Mouse (Mus musculus) hindbrain, embryonic 11.5 days (tissue): ENCODE measurements around the gene Hmgn2. TPM values are rescaled to one million over a fixed set of nuclear protein-coding genes. Genes with fewer than 3 reads are reported as not detected.

Source experiments
- ATAC-seq: fragments of 200-750 bp; cut with Nextera tagmentation; 2 replicates; pipeline ENCODE4 v1.8.0; 2017; ENCODE audit warnings: mild to moderate bottlenecking, moderate TSS enrichment, moderate library complexity; ENCODE audit not compliant: low FRiP score
- DNase-seq: peaks from one replicate; pipeline ENCODE4 v3.0.0-alpha.2; 2015; ENCODE audit warnings: low spot score
- H3K27ac ChIP-seq: fragments of 300-500 bp; sonication (generic); 2 replicates; pipeline ENCODE4 v1.5.1; 2014; ENCODE audit warnings: mild to moderate bottlenecking, low read depth, low read length
- H3K27me3 ChIP-seq: fragments of 300-500 bp; sonication (generic); 2 replicates; pipeline ENCODE4 v1.6.1; 2014; ENCODE audit warnings: mild to moderate bottlenecking, low read length, moderate library complexity, mixed read lengths; ENCODE audit not compliant: control insufficient read depth, insufficient read depth
- H3K36me3 ChIP-seq: fragments of 300-500 bp; sonication (generic); 2 replicates; pipeline ENCODE4 v1.6.1; 2014; ENCODE audit warnings: mild to moderate bottlenecking, low read length, moderate library complexity, mixed read lengths; ENCODE audit not compliant: control insufficient read depth, insufficient read depth
- H3K4me1 ChIP-seq: fragments of 300-500 bp; sonication (generic); replicated peaks from 2 replicates; pipeline ENCODE4 v1.6.1; 2014; ENCODE audit warnings: low read length, mixed read lengths; ENCODE audit not compliant: control insufficient read depth, insufficient read depth
- H3K4me2 ChIP-seq: fragments of 300-500 bp; sonication (generic); replicated peaks from 2 replicates; pipeline ENCODE4 v1.6.1; 2014; ENCODE audit warnings: mild to moderate bottlenecking, low read depth, low read length
- H3K4me3 ChIP-seq: fragments of 300-500 bp; sonication (generic); 2 replicates; pipeline ENCODE4 v1.5.1; 2014; ENCODE audit warnings: low read depth, low read length
- H3K9ac ChIP-seq: fragments of 300-500 bp; sonication (generic); 2 replicates; pipeline ENCODE4 v1.6.1; 2014; ENCODE audit warnings: low read depth, low read length
- H3K9me3 ChIP-seq: fragments of 300-500 bp; sonication (generic); 2 replicates; pipeline ENCODE4 v1.6.1; 2016; ENCODE audit warnings: low read length; ENCODE audit not compliant: control insufficient read depth
- WGBS: fragments of 180-500 bp; shearing (Covaris S2); extraction: QIAGEN DNeasy Blood & Tissue Kit; methylation state at CpG from one replicate; pipeline ENCODE4 v1.1.7; 2014; 5-methylcytosine and 5-hydroxymethylcytosine counted together
- polyA plus RNA-seq: library from polyadenylated mRNA; unstranded; fragments of >200 nt; fragmentation: Nextera tagmentation; extraction: Ambion mirVana; gene quantifications from 2 replicates; pipeline ENCODE4 v1.2.1, GENCODE M21; 2014

The Hmgn2 gene
- polyA plus RNA-seq, 1 experiment from 2014 or later, result 3,330 TPM

DNA sequence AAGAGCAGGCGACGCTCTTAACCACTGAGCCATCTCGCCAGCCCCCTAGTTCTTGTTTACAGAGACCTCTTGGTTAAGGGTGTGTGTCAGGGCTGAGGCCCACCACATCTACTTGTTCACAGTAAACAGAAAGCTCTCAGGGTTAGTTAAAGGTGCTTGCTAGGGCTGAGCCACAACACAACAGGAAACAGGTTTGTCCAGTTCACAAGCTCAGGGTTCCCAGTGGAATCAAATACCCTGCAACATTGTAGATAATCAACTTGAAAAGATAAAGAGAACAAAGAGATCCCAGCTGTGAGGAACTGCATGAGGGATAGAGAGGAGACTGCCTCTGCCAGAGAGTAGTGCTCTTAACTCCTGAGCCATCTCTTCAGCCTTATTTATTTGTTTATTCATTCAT, 38.4 kb upstream of the Hmgn2 start:
- Histone ChIP-seq H3K27ac (no peak overlapping the region), H3K36me3 (no peaks in the 10 kb centered on the region), H3K27me3 (no peaks in the 10 kb centered on the region), H3K9ac (no peak overlapping the region), H3K4me2 (no peak overlapping the region), H3K9me3 (no peaks in the 10 kb centered on the region), H3K4me1 (0 out of 2 replicates have a peak, but pooled peaks cover 4% of the 10 kb centered on the region), H3K4me3 (no peak overlapping the region)
- WGBS, result 96% methylated on average over 3 of the region's 3 CpGs
- DNase-seq, result no peak
- ATAC-seq, result no peak

DNA sequence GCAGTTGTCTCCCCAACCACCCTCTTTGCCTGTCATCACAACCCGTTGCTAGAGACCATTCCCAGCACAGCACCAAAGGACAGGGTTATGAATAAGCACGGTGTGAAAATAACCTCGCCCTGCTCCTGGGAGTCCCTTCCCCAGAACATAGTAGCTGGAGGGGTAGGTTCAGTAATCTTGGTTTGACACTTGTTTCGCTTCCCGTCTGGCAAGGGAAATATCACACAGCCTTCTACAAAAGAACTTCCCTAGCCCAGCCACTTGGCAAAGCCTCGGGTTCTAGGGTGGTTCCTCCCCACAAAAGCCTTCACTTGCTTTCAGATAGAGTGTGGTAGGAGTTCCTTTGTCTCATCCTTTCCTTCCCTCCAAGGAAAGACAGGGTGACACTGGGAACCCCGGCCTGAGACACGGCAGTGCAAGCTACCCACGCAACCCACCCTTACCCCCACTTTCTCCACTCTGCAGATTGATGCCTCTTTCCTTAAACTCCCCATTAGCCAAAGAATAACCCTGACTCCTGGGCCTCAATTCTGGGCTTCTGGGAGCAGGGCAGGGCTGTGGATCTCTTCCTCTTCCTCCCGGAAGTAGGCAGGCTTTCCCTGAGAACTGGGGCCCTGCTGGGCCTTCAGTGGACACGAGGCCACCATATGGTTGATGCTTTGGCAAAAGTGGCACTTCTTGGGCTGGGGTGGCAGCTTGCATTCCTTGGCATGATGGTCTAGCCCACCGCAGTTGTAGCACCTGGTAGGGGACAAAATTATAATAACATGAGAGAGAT, 37.3 kb upstream of the Hmgn2 start:
- WGBS, result 89% methylated on average over 12 of the region's 12 CpGs
- ATAC-seq (no peak), DNase-seq (no peak)
- Histone ChIP-seq H3K4me2 (no peak overlapping the region), H3K4me1 (no peaks in the 10 kb centered on the region), H3K4me3 (no peak overlapping the region), H3K9ac (no peak overlapping the region), H3K36me3 (no peaks in the 10 kb centered on the region), H3K27me3 (no peaks in the 10 kb centered on the region), H3K27ac (no peak overlapping the region), H3K9me3 (no peaks in the 10 kb centered on the region)

DNA sequence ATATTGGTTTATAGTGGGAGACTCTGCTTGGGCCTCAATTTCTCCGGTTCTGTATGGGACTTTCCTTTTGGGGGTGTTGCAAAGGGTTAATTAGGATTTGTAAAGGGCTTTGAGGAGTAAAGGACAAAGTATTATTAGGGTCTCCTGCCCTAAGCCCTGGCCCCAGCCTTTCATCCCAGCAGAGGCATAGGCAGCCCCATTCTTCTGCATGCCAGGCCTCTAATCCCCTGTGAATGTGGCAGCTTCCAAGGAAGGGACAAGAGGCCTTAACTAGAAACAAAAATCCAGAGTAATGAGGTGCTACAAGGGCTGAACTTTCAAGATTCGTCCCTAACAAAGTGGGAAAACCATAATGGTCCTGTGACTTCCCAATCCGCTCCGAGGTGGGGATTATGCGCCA, 34.5 kb upstream of the Hmgn2 start:
- no peak overlapping the region for H3K27ac ChIP-seq
- H3K36me3 ChIP-seq, result no peaks in the 10 kb centered on the region
- no peaks in the 10 kb centered on the region for H3K4me1 ChIP-seq
- no peaks in the 10 kb centered on the region for H3K9me3 ChIP-seq
- no peak overlapping the region for H3K4me3 ChIP-seq
- DNase-seq, result no peak
- H3K27me3 ChIP-seq, result no peaks in the 10 kb centered on the region
- 60% methylated on average over 5 of the region's 5 CpGs for WGBS
- H3K9ac ChIP-seq, result no peak overlapping the region
- no peak for ATAC-seq
- H3K4me2 ChIP-seq, result no peak overlapping the region

DNA sequence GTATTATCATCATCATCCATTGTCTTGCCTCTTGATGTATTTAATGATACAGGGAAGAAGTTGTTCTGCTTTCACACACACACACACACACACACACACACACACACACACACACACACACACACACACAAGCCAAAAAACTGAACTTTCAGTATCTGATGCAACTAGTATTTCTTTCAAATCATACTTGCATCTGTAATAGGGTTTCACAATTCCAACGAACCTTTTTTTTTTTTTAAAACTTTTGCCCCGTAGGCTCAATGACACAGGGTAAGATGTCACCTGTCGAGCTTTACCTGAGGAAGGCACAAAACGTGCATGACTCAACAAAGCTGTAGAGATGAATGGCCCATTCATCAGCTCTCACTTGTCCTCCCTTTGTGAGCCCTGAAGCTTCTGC, 33.8 kb upstream of the Hmgn2 start:
- Histone ChIP-seq H3K36me3 (no peaks in the 10 kb centered on the region), H3K4me1 (no peaks in the 10 kb centered on the region), H3K27me3 (no peaks in the 10 kb centered on the region), H3K4me3 (no peak overlapping the region), H3K9me3 (no peaks in the 10 kb centered on the region), H3K4me2 (no peak overlapping the region), H3K9ac (no peak overlapping the region), H3K27ac (no peak overlapping the region)
- WGBS, result 58% methylated on average over 4 of the region's 4 CpGs
- no peak for ATAC-seq
- no peak for DNase-seq

DNA sequence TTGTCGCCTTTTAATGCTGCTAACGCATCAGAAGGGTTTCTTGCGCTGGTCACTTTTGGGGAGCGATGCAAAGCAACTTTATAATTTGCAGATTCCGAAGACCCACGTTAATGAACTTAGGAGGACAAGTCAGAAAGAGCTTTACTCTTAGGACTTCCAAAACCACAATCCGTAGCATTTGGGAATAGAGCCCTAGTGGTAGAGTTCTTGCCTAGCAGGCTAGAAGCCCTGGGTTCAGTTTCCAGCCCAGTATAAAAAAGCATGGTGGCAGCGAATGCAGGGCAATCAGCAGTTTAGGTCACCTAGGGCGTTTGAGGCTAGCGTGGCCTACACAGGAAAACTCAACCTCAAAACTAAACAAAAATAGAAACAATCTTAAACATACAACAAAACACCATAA, 33.3 kb upstream of the Hmgn2 start:
- Histone ChIP-seq H3K4me2 (no peak overlapping the region), H3K9ac (no peak overlapping the region), H3K27me3 (no peaks in the 10 kb centered on the region), H3K4me3 (no peak overlapping the region), H3K4me1 (no peaks in the 10 kb centered on the region), H3K9me3 (no peaks in the 10 kb centered on the region), H3K27ac (no peak overlapping the region), H3K36me3 (no peaks in the 10 kb centered on the region)
- WGBS, result 41% methylated on average over 10 of the region's 10 CpGs
- ATAC-seq (no peak), DNase-seq (no peak)

DNA sequence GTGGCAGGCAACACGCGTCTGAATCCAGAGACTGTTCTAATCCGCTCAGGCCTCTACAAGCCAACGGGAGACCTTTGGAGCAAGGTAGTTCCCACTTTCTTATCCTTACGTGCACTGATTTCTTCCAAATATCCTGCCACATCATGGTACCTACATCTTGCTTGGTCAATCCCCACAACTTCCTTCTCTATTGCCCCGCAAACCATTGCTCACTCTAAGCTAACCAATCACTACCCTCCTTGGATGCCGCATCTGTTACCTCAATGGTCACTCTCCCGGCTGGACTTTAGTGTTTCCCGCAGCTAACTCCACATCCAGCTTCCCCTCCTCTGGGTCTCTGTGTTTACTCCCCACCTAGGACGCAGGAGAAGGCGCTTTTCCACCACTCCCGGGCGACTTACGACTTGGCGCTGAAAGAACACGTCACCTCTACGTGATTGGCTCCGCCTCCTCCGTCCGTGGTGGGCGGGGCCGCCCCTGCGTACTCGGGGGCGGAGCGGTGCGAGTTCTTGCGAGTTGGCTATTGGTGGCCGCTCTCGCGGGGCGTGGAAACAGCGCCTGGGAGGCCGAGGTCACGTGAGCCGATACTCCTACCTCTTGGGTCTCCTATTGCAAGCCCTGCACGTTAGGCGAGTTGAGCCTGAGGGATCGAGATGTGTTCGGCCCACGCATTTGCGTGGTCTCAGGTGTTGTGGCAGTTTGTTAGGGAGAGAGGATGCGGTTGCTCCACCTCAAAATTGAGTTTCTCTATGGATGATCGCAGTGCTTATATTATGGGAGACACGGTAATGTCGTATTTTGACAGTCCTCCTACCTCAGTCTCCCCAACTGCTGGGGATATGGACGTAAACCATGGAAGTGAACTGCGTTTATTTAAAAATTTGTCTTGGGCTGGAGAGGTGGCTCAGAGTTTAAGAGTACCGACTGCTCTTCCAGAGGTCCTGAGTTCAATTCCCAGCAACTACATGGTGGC, 32.3 kb upstream of the Hmgn2 start, which contains the start of gene Dhdds:
Gene Dhdds (minus strand): TSS at position 453 of the 973 bp plus-strand sequence.
- Histone ChIP-seq H3K9ac (peak within 1 kb of the TSS; percentile 57; the same call in 1 of the 2 replicates), H3K9me3 (no peaks in the 10 kb centered on the region), H3K4me1 (no peaks in the 10 kb centered on the region), H3K27me3 (no peaks in the 10 kb centered on the region), H3K4me3 (peak within 1 kb of the TSS; percentile 66), H3K27ac (no peak within 1 kb of the TSS), H3K36me3 (no peaks in the 10 kb centered on the region), H3K4me2 (peak within 1 kb of the TSS; percentile 69)
- WGBS, result 1% methylated on average over 49 of the region's 49 CpGs
- ATAC-seq, result peak; percentile 98
- DNase-seq, result peak; percentile 100

DNA sequence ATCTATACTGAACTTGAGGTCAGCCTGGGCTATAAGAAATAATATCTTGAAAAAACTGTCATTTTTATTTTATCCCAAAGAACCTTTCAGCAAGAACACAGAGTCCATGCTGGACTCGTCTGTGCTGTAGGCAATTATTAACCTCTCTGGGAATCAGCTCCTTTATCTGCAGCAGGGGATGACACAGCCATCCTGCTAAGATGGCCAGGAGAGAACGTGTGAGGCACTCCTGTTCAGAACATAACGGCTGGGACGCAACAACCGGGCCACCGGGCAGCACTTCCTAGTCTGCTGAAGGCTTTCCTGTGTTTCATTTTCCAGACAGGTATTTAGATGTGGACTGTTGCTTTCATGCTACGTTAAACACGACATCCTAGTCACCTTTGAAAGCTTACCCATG, 26.2 kb upstream of the Hmgn2 start:
- Histone ChIP-seq H3K27ac (no peak overlapping the region), H3K4me2 (no peak overlapping the region), H3K9me3 (no peaks in the 10 kb centered on the region), H3K4me1 (no peaks in the 10 kb centered on the region), H3K9ac (no peak overlapping the region), H3K36me3 (0 out of 2 replicates have a peak, but pooled peaks cover 3% of the 10 kb centered on the region), H3K27me3 (no peaks in the 10 kb centered on the region), H3K4me3 (no peak overlapping the region)
- ATAC-seq (no peak), DNase-seq (no peak)
- 82% methylated on average over 8 of the region's 8 CpGs for WGBS

DNA sequence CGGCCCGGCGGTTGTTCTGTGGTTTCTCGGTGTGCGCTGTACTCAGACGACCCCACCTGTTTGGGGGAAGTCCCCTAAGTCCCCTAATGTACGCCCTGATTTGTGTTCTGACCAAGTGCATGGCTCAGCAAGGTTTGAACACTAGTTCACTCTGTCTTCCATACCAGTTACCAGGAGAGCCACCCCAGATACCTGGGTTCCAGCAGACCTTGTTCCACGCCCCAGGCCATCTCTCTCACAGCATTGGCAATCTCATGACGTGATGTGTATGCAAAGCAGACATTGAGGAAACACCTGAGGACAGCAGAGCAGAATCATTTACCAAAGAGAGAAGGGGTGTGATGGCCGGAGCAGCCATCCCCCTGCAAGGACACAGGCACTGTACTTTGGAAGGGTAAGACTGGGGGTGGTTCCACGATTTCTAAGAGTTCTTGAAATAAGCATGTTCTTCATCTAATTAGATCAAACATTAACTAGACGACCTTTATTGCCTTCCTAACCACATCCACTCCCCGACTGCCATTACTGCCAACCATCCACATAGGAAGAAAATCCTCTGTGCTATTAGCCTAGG, 22.7 kb upstream of the Hmgn2 start:
- Histone ChIP-seq H3K9me3 (no peaks in the 10 kb centered on the region), H3K4me1 (no peaks in the 10 kb centered on the region), H3K27ac (no peak overlapping the region), H3K27me3 (no peaks in the 10 kb centered on the region), H3K9ac (no peak overlapping the region), H3K36me3 (0 out of 2 replicates have a peak, but pooled peaks cover 3% of the 10 kb centered on the region), H3K4me2 (no peak overlapping the region), H3K4me3 (no peak overlapping the region)
- DNase-seq (no peak), ATAC-seq (no peak)
- WGBS, result 90% methylated on average over 13 of the region's 13 CpGs
